Mouse (Mus musculus): ENCODE measurements around the gene Ada.
"Not testable (repeated sequence)": the region's sequence is repeated elsewhere in the genome, so short reads cannot be mapped to it uniquely, and the experiment has no call there.

Ada gene

DNA sequence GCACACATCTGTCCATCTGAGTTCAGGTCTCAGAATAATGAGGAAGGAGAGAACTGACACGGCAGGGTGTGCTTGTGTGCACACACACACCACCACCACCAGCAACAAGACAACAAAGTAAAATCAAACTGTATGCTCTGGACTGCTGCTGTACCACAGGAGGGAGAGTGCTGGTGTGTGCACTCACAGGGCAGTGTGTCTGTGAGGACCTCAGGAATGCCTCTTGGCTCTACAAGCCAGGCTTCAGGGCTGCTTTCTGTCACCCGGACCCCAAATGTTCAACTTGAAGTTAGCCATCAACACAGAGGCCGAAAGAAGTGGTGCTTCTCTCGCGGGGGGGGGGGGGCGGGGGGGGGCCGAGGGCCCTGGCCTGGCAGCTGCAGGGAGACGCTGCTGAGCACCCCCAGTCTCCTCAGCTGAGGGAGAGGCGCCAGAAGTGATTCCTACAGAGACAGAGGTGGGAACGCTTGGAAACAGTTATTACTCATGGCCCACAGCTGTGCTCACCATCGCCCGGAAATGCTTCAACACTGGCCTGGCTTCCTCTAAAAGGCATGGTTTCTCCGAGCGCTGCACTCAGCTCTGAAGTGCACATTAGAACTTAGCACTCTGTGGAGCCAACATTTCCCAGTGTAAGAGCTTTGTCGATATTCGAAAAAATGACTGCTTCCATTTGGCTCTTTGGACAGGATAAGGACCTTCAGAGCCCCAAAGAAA is 52.1 kb downstream of the Ada start:
- DNase-seq (ENCODE audit: low read depth, low spot score) = no peak

DNA sequence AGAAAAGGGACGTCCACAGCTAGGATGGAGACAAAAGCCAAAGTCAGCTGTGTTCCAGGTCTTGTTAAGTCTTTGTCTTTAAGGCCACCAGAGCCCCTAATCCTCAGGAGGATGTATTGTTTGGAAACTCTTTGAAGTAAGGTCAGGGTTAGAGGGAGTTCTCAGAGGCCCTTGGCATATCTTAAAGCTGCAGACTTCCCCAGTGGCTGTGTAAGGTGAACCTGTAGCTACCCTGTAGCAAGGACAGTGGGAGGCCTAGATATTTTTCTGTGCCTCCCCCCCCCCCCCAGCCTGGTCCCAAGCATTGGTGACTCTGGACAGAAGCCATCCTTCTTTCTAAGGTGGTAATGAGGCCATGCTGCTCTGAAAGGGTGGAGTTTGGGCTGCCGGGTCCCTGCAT is 53.3 kb downstream of the Ada start:
- DNase-seq (ENCODE audit: low read depth, low spot score) = no peak

DNA sequence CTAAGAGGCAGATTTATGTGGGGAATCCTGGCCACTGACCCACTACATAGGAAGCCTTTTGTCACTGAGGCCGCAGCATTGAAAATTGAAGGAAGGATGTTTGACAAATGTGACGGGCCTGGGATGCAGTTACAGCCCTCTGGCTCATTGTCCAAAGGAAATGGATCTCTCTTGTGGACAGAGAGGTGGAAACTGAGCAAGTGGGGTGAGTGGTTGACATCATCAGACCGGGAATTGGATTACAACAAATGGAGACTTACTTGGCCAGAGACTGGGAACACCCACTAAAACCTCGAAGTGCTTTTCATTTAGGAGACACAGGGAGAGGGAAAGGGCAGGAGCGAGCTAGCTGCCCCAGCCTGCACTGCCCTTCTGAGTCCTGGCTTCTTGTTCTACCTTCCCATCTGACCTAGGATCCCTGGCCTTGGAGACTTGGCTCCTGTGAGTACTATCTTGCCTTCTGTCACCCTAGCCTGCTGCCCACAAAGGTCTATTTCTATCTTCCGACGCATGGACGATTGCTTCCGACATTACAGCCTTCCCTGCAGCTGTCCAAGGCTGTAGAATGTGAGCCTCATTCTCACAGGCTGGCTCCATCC is 56.2 kb downstream of the Ada start:
- DNase-seq (ENCODE audit: low read depth, low spot score) = no peak

DNA sequence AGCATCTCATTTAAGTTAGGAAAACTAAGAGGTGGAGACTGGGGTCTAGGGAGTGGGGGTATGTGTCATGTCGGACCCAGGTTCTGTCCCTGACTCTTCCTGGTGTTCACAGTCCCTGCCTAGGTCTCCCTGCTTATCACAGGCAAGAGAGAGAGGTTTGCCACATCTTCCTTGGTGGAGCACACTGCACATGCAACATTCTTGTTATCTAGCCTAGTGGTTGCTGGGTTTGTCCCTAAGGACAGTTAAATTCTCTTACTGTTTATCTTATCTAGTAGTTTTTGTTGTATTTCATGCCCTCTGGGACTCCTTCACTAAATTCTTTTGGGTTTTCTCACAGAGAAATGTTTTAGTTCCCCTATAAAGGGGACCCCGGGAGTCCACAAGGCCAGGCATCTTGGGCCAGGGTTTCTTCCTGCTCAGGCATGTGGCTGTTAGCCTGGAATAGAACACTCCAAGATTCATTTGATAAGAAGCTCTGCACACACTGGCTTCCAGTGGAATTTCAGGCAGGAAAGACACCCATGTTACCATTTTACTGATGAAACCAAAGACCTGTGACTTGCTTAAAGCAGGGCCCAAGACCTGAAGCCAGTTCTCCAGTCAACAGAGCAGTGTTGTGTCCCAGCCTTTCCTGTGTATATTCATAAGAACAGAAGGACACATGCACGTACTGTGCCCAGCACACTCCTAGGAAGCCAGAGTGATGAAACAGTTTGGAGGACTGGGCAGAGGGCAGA is 57.0 kb downstream of the Ada start:
- DNase-seq (ENCODE audit: low read depth, low spot score) = no peak

DNA sequence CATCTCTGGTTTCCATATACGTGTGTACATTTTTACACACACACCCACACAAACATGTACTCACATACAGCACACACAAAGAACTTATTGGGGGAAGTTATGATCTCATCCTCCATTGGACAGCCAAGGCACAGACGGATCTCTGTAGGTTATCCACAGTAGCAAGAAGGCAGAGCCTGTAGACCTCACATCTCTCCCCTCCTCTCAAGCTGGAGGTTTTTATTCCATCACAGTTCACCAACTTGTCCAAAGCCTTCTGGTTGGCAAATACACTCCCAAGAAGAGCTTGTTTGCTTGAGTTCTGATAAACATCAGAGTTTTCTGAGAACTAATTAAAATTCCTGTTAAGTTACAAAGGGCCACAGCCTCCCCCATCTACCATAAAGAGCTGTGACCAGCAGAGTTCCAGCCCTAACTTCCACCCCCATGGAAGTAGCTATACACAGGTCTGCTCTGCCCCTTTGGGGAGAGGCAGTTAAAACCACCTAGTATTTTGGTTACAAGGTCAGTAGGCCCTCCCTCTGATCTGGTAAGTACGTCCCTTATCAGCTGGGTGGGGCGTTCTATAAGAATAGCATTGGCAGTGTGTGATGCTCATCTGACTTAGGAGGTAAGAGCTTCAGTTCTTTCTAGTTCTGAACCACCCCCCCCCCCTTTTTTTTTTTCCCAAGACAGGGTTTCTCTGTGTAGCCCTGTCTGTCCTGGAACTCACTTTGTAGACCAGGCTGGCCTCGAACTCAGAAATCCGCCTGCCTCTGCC is 58.0 kb downstream of the Ada start:
- no peak for DNase-seq (ENCODE audit: low read depth, low spot score)

DNA sequence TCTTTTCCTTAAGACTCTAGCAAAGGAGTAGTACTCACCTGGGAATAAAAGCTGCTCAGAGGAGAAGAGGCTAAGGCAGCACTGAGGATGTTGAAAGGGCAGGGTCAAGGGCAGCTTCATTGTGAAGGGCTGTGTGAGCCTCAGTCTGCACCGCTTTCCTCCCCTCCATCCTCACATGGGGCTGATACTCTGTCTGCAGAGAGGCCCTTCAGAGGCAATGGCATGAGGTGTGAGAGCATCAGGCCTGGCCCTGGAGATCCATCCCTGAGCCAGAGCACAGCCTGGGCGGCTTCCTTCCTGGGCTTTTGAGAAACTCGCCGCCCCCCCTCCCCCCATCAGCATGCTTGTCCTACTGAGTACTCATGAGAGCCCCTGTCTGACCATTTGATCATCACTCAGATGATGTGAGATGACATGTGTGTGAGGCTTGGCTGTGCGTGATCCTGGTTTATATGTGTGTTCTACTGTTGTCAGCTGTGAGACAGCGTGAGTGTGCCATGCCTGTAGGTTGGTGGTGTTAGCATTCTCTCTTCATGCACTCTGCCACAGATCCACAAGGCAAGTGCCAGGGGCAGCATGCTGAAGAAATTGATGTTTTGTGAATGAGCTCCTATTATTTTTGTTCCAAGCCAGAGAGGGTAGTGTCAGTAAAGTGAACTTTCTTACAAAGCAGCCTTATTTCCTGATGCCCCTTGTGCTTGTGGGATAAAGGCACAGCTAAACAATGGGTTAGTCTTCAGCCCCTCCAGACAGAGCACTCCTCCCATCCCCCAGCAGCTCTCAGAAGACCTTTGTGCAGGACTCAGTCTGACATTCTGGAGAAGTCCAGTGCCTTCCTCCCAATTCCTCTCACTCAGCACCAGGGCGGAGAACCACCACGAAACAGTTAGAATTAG is 59.4 kb downstream of the Ada start:
- DNase-seq (ENCODE audit: low read depth, low spot score) = no peak

DNA sequence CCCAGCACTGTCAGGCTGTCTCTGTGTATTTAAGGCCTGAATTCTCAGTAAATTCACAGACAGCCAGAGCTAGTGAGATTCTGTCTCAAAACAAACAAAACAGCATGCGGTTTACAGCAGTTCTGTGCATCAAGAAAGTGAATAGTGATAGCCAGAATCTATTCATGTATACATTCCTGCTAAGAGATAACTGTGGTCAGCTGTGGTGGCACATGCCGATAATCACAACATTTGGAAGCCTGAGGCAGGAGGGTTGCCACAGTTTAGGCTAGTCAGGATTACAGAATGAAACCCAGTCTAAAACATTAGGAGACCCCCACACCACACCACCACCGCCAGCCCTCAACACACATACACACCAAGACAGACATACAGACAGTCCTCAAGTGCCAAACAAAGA is 60.3 kb downstream of the Ada start:
- no peak for DNase-seq (ENCODE audit: low read depth, low spot score)

DNA sequence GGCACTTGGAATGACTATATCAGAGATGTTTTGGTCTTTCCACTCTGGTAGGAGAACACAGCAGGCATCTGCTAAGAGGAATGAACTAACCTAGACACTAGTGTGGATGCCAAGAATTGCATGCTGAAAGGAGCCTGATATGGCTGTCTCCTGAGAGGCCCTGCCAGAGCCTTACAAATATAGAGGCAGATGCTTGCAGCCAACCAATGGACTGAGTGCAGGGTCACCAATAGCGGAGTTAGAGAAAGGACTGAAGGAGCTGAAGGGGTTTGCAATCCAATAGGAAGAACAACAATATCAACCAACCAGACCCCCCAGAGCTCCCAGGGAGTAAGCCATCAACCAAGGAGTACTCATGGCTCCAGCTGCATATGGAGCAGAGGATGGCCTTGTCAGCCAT is 61.7 kb downstream of the Ada start:
- not testable (repeated sequence) for DNase-seq (ENCODE audit: low read depth, low spot score)

DNA sequence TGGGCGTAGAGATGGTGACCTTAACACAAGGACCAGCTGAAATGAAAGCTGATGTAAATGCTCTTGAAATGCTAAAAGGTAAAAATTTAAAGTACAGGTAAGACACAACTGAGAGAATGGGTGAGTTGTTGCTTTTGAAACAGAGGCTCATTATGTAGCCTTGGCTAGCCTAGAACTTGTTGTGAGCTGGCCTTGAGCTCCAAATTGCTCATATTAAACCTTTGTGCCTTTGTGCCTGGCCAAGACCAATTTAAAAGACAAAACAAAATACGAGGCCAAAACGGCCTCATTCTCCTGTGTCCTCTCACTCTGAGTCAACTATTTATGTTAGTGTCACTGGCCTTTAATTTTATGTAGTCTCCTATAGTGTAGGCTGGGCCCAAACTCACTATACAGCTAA is 63.2 kb downstream of the Ada start:
- no peak for DNase-seq (ENCODE audit: low read depth, low spot score)

DNA sequence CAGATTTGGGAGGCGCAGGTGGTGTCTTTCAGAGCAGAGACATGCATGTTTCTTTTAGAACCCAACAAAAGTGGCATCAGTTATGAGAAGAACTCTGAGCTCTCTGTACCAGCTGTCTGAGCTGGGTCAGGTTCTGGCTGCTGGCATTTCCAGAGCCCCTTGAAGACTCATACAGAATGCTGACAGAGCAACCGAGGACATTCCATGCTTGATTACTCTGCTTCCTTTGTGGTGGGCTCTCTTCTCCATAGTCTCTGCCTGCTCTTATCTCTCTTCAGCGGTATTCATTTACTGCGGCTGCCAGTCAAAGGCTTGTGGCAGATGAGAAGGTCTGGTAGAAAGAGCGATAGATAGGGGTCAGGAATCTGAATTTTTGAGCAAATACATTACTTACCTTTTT is 63.8 kb downstream of the Ada start:
- no peak for DNase-seq (ENCODE audit: low read depth, low spot score)

DNA sequence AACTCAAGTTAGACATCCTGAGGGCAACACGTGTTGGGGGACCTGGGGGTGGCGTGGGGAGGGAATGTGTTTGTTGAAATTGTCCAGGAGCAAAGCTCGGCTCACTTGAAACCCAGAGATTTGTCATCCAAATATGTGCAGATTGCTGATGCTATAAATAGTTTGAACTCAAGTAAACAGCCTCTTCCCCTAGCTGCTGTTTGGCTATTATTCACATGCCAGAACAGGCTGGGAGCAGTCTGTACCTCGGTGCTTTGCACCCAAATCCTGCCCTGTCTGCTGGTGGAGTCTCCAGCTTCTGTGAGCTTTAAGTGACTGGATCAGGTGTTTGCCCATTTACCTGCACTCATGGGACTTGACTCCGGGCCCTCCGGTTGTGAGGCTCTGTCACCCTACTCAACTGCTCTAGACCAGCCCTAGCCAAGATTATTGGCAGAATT is 64.3 kb downstream of the Ada start:
- DNase-seq (ENCODE audit: low read depth, low spot score) = no peak

DNA sequence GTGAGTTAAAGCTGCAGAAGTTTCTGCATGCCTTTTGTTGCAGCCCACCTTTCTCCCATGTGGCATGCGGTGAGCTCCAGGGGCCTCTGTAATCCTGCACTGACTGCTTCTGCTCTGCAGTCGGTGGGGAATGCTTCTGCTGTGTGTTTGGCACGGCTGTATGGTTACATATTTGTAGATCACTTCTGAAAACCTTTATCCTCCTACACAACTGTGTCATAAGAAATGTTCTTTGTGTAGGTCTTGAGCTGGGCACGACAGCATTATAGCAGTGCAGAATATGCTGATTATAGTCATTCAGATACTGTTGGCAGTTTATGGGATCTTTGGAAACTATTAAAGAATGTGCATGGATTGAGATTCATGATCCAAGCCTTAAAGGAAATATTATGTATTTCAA is 64.8 kb downstream of the Ada start:
- DNase-seq (ENCODE audit: low read depth, low spot score) = no peak

DNA sequence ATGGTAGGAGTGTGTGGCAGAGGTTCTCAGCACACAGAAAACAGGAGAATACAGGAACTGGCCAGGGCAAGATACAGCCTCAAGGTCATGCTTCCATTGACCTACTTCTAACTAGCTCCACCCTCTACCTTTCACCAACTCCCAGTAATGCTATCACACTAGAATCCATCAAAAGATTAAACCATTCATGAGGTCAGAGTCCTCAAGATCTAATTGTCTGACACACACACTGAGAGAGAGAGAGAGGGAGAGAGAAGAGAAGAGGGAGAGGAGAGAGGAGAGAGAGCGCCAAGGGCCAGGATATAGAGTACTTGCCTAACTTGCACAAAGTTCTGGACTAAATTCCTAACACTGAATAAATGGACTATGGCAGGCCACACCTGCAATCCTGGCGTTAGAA is 67.7 kb downstream of the Ada start:
- DNase-seq (ENCODE audit: low read depth, low spot score) = no peak

DNA sequence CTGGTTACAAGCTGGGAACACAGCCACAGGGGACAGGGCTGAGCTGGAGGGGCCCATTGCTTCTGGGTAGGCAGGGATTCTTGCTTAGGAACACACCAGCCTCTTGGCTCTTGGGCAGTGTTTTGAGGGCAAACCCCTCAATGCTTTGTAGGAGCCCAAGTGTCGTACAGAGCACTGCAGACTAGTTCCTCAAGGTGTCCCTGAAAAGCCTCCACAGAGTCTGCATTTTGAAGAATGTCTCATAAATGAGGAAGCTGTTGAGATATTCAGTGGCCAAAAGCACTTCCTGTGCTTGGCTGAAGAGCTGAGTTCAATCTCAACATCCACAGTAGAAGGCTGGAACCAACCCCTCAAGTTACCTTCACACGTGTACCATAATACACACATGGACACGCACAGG is 73.3 kb downstream of the Ada start:
- DNase-seq (ENCODE audit: low read depth, low spot score) = no peak
